Mouse (Mus musculus) frontal cortex, adult (tissue): Measurements from ENCODE around the gene Mamstr.

ENCODE experiments used
- ATAC-seq: cut with Nextera tagmentation; 2 replicates; pipeline ENCODE4 v1.9.2; 2017; ENCODE audit warnings: mild to moderate bottlenecking, moderate library complexity, mixed read lengths; ENCODE audit not compliant: low TSS enrichment

Gene Mamstr

GRCm38 (mm10) chr7:45639561-45640027 lies at the start of gene Mamstr:
Gene Mamstr, plus strand, starts transcription at chr7:45639977.
- no peak for ATAC-seq

DNA sequence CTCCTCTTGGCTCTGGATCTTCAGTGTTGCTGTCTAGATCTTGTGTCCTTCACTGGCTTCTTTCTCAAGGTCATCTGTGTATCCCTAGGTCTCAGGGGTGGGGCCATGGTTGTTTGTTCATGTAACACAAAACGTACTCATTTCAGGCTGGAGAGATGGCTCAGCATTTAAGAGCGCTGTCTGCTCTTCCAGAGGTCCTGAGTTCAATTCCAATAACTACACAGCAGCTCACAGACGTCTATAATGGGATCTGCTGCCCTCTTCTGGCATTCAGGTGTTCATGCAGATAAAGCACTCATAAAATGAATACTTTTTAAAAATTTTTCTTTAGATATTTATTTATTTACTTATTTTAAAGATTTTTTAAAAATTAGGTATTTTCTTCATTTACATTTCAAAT lies 48.9 kb upstream of the Mamstr start:
- no peak for ATAC-seq

DNA sequence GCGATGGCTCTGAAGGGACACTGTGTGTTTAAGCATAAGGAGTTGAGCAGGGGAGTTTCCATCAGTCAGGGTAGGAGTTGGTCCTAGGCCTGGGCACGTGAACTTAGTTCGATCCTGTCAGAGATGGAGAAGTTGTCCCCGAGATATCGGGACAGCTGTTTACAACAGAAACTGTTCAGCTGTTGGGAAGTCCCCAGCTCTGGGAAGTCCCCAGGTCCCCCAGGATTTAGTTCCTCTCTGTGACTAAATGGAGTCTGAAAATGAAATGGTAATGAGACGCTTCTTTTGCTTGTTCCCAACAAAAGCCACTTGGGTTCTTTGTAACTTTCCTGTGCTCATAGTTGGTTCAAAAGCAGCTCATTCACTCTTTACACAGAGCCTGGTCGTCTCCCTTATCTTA lies 47.9 kb upstream of the Mamstr start:
- ATAC-seq, result no peak

DNA sequence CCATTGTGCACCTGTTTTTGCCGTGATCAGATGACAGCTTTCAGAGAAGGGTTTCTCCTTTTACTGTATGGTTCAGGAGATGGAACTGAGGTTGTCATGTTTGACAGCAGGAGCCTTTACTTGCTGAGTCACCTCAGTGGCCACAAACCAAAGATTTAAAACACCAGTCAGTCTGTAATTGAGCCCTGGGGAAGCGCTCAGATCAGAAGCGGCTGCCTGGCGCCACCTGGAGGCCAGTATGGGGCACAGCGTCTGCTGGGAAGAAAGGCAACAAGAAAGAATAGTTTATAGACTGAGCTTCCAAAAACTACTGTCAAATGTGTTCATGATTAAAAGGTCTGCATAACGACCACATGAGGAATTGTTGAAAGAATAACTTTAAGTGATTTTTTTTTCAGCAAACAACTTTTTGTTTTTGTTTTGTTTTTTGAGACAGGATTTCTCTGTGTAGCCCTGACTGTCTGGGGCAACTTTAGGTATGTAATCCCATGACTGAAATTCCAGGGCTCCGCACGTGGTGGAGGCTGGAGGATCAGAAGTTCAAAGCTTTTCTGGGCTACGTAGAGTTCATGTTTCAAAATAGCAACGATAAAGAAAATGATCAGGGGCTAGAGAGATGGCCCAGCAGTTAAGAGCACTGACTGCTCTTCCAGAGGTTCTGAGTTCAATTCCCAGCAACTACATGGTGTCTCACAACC lies 46.5 kb upstream of the Mamstr start:
- ATAC-seq, result 0 out of 2 replicates have a peak, but pooled peaks have one; percentile 18

DNA sequence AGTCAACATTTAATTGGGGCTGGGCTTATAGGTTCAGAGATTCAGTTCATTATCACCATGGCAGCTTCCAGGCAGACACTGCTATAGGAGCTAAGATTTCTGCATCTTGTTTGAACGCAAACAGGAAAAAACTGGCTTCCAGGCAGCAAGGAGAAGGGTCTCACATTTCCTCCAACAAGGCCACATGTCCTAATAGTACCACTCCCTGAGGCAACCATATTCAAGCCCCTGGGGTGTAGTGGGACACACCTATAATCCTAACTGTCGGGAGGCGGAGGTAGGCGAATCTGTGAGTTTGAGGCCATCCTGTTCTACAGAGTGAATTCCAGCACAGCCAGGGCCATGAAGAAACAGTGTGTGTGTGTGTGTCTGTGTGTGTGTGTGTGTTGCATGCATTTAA lies 44.6 kb upstream of the Mamstr start:
- no peak for ATAC-seq

DNA sequence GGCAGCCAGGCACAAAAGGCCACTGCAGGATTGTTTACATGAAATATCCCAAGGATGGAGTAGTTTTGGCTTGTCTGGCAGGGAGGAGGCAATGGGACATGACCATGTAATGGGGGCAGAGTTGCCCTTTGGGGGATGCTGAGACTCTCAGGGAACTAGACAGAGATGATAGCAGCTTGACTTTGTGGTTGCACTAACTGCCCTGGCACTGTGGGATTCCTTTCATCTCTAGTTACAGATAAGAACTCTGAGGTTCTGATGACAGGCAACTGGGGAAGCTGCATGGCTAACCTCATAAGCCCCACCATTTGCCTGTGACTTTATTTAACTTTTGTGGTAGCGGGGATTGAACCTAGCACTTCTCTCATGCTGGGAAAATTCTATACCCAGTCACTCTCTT lies 43.7 kb upstream of the Mamstr start:
- ATAC-seq, result no peak

- ATAC-seq, result no peak
These were observed 42.8 kb upstream of the Mamstr start for GRCm38 (mm10) chr7:45597013-45597412.

DNA sequence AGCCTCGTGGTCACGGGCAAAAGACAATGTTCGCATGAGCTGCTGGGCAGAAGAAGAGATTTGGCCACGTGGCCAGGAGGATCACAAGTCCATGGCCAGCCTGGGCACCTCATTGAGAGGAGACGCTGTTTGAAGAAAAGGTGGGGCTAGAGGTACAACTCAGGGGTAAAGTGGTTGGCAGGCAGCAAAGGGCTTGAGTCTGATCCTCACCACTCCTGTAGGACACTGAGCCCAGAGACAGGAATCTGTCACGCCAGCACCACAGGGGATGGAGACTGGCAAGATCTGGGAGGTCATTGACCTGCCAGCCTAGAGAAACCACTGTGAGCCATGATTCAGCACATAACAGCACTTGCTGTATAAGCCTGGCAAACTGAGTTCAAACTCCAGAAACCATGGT lies 42.2 kb upstream of the Mamstr start:
- ATAC-seq, result no peak

DNA sequence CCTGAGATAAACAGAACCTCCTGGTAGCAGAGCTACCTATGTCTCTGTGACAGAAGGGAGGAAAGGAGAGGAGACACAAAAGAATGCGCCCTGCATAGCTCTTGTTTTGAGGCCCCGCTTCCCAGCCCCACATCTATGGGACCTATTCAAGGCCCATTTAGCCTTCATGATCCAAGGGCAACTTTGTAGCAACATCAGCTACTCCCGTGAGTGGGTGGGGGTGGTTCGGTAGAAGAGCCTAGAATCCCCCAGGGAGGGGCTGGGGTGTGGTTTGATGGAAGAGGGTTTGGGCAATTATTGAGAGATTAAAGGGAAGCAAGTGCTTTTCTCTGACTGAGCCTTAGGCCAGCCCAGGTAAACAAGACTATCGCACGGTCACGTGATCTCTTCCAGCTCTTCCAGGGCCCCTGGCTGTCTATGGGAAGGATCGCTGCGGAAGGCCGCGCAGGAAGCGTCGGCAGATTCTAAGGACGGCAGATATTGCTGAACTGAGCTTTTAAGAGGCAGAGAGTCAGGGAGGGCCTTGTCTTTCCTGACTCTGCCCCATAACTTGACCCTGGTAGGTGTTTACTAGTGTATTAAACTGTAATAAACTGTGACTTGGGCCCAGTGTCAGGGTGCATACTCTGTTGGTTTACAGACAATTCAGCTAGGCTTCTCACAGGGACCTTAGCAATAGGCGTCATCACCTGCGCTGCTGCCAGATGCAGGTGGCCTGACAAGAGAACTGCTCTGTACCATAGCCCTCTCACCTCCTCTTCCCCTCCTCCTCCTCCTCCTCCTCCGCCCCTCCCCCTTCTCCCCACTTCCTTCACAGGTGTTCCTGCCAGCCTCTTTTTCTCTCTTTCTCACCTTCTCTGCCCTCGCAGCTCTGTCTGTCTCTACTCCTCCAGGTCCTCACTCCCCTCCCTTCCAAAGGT lies 40.6 kb upstream of the Mamstr start:
- ATAC-seq, result no peak

DNA sequence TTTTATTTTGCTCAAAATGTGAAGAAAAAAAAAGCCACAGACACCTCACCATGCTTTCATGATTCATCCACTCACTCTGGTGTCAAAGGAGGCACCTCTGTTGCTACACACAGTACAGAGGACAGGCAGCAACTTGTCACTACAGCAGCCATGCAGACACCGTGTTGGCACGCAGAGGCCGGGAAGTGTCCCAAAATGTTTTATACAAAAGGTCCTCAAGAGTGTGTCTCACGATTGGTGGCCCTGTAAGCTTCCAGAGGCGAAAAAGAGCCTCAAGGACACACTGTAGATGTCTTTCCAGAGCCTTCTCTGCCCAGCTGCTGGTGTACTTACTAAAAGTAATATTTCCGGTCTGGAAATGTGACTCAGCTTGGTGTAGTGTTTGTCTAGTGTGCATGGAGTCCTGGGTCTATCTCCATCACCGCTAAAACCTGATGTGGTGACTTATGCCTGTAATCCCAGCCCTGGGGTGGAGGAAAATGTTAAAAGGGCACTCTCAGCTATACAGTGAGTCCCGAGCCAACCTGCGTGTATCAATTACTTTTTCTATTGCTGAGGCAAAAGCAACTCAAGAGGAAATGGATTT lies 34.0 kb upstream of the Mamstr start:
- ATAC-seq, result no peak

DNA sequence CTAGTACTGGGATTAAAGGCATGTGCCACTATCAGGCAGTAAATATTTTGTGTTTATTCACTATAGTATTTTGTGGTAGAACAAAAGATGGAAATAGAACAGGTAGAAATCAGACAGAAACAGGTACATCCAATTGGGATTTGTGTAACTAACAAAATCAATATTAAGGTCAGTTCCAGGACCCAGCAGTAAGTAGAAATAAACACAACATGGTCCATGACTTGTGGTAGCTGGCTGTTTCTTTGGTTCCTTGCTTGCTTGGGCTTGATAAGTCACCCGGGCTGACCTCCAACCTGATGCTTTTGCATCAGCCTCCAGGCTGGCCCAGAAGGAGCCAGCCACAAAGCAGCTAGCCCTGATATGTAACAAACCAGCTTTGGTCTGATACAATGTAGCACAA lies 30.3 kb upstream of the Mamstr start:
- ATAC-seq, result no peak

DNA sequence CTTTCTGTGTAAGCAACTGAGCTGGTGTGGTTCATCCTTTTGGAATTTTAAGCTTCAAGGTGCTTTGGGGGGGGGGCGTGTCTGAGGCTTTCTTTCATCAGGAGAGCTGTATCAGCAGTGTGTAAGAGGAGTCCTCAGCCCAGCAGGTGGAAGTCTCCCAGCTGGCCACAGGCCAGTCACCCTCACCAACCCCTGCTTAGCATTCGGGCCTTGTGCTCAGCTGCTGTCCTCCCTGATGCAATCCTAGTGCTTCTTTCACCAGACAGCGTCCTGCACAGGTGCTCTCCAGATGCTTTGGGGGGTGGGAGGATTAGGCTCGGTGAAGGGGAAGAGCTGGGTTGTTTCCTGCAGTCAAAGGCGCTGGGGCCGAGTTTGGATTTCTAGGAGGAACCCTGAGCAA lies 23.5 kb upstream of the Mamstr start:
- no peak for ATAC-seq

- ATAC-seq, result peak; percentile 31; the same call in 1 of the 2 replicates
These were observed 22.6 kb upstream of the Mamstr start, which contains the start of gene Fut1 for GRCm38 (mm10) chr7:45617042-45617695. Gene Fut1, plus strand, starts transcription at chr7:45617289.

DNA sequence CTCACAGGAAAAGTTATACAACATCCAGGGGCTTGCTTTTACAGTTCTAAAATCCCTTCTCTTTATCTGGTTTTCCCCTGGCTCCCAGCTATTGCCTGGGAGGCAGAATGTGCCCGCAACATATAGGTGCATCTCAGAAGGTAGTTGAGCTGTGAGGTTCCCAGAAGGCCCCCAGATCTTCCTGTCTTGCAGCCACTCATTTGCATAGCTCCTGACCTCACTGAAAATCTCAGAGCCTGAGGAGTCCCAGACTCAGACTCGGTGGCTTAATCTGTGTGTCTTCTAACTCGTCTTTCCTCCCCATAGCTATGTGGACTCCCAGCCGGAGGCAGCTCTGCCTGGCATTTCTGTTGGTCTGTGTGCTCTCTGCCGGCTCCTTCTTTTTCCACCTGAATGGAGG lies 21.5 kb upstream of the Mamstr start:
- ATAC-seq, result no peak

DNA sequence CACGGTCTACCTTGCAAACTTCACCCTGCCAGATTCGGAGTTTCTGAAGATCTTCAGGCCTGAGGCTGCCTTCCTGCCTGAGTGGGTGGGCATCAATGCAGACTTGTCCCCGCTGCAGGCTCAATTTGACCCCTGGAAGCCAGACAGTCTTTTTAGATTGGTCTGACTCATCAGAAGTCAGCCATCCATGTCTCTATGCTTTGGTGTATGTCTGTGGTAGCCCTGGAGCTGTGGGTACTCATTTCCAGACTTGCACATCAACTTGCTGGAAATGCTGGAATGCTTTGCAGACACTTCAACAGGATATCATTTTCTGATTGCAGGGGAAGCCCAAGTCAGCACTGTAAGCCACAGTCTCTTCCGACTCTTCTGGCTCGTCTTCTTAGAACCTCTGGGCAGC lies 20.2 kb upstream of the Mamstr start:
- ATAC-seq, result no peak

- no peak for ATAC-seq
These were observed 18.3 kb upstream of the Mamstr start, which contains the start of gene Izumo1 for GRCm38 (mm10) chr7:45621443-45621842. Gene Izumo1, plus strand, starts transcription at chr7:45621811.

DNA sequence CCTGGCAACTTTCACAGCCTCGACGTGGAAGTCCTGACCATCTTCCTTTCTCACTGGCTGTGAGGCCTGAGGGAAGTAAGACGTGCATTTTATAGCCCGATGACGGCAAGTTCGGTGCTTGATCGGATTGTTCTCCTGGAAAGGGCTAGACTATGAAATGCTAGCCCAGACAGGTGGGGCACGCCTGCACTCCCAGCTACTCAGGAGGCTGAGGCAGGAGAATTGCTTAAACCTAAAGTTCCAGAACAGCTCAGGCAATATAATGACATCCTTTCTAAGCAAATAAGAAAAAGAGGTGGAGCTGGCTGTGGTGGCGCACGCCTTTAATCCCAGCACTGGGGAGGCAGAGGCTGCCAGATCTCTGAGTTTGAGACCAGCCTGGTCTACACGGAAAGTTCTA lies 16.3 kb upstream of the Mamstr start:
- no peak for ATAC-seq

DNA sequence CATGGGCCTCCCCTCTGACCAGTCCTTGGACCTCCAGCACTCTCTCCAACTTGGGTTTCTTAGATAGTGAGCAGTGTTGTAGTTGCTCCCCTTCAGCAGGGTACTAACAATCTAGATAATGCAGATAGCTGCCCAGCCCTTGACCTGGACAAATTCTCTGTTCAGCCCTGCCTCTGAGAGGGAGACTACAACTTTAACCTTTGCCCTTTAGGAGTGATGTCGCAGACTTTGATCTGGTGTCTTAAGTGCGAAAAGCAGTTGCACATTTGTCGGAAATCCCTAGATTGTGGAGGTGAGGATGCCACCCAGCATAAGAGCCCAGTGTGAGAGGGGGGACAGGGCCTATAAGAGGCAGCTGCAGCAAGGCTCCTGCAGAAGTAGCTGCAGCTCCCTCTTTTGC lies 15.1 kb upstream of the Mamstr start:
- no peak for ATAC-seq

GRCm38 (mm10) chr7:45625481-45625880 lies 14.3 kb upstream of the Mamstr start:
- no peak for ATAC-seq

DNA sequence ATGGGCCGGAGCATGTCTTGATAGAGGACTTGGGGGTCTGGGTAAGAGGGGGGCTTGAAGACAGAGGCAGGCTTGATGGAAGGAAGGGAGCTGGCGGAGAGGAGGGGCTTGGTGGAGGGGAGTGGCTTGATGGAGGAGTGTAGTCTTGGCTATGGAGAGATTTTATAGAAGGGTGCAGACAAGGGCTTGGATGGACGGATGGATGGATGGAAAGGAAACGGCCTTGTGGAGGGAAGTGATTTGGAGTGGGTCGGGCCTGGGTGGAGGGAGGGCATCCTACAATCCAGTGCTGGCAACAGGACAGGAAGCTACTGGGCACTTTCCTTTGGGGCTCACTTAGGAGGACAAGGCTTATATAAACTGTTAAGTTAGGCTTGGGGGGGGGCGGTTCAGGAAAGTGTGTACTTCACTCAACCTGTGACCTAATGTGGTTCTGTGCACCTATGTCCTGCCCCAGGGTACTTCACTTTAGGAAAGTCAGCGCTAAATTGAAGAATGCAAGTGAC lies 13.2 kb upstream of the Mamstr start:
- ATAC-seq, result no peak

- no peak for ATAC-seq
These were observed 12.5 kb upstream of the Mamstr start, which contains the start of gene Rasip1 for GRCm38 (mm10) chr7:45627261-45627660. Gene Rasip1, plus strand, starts transcription at chr7:45627488.
